Mouse (Mus musculus): ENCODE measurements around the gene Ace3. TPM values are rescaled to one million over a fixed set of nuclear protein-coding genes. Genes with fewer than 3 reads are reported as not detected.

The Ace3 gene
- polyA plus RNA-seq, 1 experiment from 2014 or later, result not detected

DNA sequence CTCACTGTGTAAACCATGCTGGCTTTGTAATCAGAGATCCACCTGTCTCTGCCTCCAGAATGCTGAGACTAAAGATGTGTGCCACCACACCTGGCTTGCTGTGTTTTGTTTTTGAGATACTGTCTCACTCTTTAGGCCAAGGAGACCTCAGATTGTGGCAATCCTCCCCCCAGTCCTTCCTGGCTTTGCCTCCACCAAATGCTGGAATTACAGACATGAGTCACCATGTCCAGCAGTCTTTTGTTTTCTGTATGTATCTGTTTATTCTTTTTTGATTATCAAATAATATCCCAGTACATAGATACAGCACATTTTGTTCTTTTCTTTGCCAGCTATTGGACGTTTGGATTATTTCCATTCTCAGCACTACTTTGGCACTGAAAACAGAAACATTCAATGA, 35.9 kb upstream of the Ace3 start:
- 39% methylated on average over 1 of the region's 1 CpGs for WGBS

DNA sequence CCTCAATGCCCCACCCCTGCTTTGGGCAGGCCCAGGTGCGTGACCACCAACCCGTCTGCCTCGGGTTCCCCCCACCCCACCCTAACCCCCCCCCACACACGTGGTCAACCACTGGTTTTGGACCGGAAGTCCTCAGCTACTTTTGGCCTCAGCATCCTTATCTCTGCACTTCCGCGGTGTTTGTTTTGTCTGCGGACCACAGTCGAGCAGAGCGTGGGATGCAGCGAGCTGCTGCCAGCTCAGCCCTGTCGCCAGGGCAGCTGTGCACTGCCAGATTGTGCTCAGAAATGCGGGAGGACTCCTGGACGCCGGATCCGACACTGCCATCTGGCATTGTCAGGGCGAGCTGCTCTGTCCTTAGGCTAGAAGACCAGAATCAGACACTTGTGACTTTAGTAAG, 35.1 kb upstream of the Ace3 start:
- WGBS, result 48% methylated on average over 17 of the region's 17 CpGs
- Histone ChIP-seq H3K36me3 (no peaks in the 10 kb centered on the region), H3K27me3 (no peaks in the 10 kb centered on the region), H3K4me1 (no peaks in the 10 kb centered on the region), H3K4me3 (replicated peaks) (no peak overlapping the region), H3K27ac (replicated peaks) (no peak overlapping the region), H3K9me3 (replicated peaks) (no peaks in the 10 kb centered on the region), H3K4me2 (replicated peaks) (no peak overlapping the region), H3K9ac (no peak overlapping the region)
- ATAC-seq (ENCODE audit: insufficient number of reproducible peaks, low FRiP score, low TSS enrichment, low read depth), result no peak

More for the DNA sequence above, 35.9 kb upstream of the Ace3 start:
- no peaks in the 10 kb centered on the region for H3K36me3 ChIP-seq
- peaks cover under 1% of the 10 kb centered on the region; the same call in 1 of the 2 replicates for H3K4me1 ChIP-seq
- no peak overlapping the region for H3K4me2 ChIP-seq (replicated peaks)
- no peak overlapping the region for H3K9ac ChIP-seq
- H3K9me3 ChIP-seq (replicated peaks), result no peaks in the 10 kb centered on the region
- H3K27ac ChIP-seq (replicated peaks), result no peak overlapping the region
- no peaks in the 10 kb centered on the region for H3K27me3 ChIP-seq
- H3K4me3 ChIP-seq (replicated peaks), result no peak overlapping the region
- ATAC-seq (ENCODE audit: insufficient number of reproducible peaks, low FRiP score, low TSS enrichment, low read depth), result no peak

DNA sequence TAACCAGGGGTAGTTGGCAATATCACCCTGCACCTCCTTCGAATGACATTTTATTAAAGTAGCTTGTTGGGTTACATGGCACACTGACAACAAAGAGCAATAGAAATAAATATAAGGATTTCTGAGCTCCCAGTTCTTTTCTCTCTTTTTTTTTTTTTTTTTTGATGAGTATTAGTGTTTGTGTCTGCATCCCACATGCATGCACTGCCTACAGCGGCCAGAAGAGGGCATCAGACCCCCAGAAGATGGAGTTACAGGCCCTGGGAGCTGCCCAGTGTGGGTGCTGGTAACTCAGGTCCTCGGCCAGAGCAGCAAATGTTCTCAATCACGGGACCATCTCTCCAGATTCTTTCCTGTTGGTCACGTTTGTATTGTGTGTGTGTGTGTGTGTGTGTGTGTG, 29.8 kb upstream of the Ace3 start:
- peaks cover 16% of the 10 kb centered on the region for H3K4me1 ChIP-seq
- no peak overlapping the region for H3K4me2 ChIP-seq (replicated peaks)
- H3K27me3 ChIP-seq, result peaks cover 34% of the 10 kb centered on the region
- H3K4me3 ChIP-seq (replicated peaks), result no peak overlapping the region
- H3K9me3 ChIP-seq (replicated peaks), result no peaks in the 10 kb centered on the region
- no peak for ATAC-seq (ENCODE audit: insufficient number of reproducible peaks, low FRiP score, low TSS enrichment, low read depth)
- H3K9ac ChIP-seq, result no peak overlapping the region
- H3K27ac ChIP-seq (replicated peaks), result no peak overlapping the region
- WGBS, result 64% methylated on average over 5 of the region's 5 CpGs
- no peaks in the 10 kb centered on the region for H3K36me3 ChIP-seq

GRCm38 (mm10) chr11:105966288-105966687, 28.2 kb upstream of the Ace3 start:
- no peaks in the 10 kb centered on the region for H3K36me3 ChIP-seq
- H3K4me1 ChIP-seq, result peaks cover 16% of the 10 kb centered on the region
- WGBS, result 71% methylated on average over 4 of the region's 4 CpGs
- H3K9ac ChIP-seq, result no peak overlapping the region
- no peak overlapping the region for H3K27ac ChIP-seq (replicated peaks)
- H3K27me3 ChIP-seq, result peaks cover 40% of the 10 kb centered on the region
- no peak overlapping the region for H3K4me3 ChIP-seq (replicated peaks)
- H3K9me3 ChIP-seq (replicated peaks), result no peaks in the 10 kb centered on the region
- no peak for ATAC-seq (ENCODE audit: insufficient number of reproducible peaks, low FRiP score, low TSS enrichment, low read depth)
- no peak overlapping the region for H3K4me2 ChIP-seq (replicated peaks)

- Histone ChIP-seq H3K4me1 (peaks cover 16% of the 10 kb centered on the region), H3K27me3 (peaks cover 40% of the 10 kb centered on the region), H3K27ac (replicated peaks) (no peak within 1 kb of the TSS), H3K4me2 (replicated peaks) (peak within 1 kb of the TSS; percentile 94), H3K9me3 (replicated peaks) (no peaks in the 10 kb centered on the region), H3K4me3 (replicated peaks) (peak within 1 kb of the TSS; percentile 48), H3K36me3 (no peaks in the 10 kb centered on the region), H3K9ac (peak within 1 kb of the TSS; percentile 10)
- under 1% methylated on average over 76 of the region's 76 CpGs for WGBS
- ATAC-seq (ENCODE audit: insufficient number of reproducible peaks, low FRiP score, low TSS enrichment, low read depth), result no peak; the same call in 1 of the 2 replicates
These were observed 26.5 kb upstream of the Ace3 start, which contains the start of gene Ace for GRCm38 (mm10) chr11:105967741-105968574. Ace (plus strand) TSS chr11:105967945.

DNA sequence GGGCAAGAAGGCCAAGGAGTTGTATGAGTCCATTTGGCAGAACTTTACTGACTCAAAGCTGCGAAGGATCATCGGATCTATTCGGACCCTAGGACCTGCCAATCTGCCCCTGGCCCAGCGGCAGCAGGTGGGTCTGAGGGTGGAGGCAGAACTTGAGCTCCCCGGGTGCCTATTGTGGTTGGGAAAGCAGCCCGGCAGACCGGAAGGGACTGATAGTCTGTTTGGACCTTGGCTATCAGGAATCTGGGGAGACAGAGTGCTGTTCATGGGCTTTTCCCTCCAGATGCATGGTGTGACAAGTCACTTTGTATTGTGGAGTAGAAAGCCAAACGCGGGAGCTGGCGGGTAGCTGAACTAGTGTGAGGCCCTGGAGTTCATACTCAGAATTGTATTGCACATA, 25.5 kb upstream of the Ace3 start:
- Histone ChIP-seq H3K9ac (no peak overlapping the region), H3K4me2 (replicated peaks) (0 out of 2 replicates have a peak overlapping the region, but pooled peaks have one; percentile 94), H3K4me3 (replicated peaks) (no peak overlapping the region), H3K27me3 (peaks cover 40% of the 10 kb centered on the region), H3K9me3 (replicated peaks) (no peaks in the 10 kb centered on the region), H3K4me1 (peaks cover 16% of the 10 kb centered on the region), H3K36me3 (no peaks in the 10 kb centered on the region), H3K27ac (replicated peaks) (no peak overlapping the region)
- WGBS, result 44% methylated on average over 10 of the region's 10 CpGs
- no peak for ATAC-seq (ENCODE audit: insufficient number of reproducible peaks, low FRiP score, low TSS enrichment, low read depth)

DNA sequence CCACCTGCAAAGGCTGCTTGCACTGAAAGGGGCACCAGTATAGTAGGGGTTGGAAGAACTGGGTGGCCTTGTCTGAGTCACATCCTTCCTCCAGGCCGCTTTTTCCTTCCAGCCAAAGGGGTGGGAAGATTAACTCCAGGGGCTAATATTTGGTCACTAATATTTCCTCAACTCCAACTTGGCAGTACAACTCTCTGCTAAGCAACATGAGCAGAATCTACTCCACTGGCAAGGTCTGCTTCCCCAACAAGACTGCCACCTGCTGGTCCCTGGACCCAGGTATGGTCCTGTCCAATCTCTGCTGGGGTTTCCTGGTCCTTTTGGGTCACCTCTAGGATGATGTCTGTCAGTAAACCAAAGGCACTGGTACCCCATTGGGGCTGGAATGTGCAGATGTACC, 25.0 kb upstream of the Ace3 start:
- Histone ChIP-seq H3K27me3 (peaks cover 40% of the 10 kb centered on the region), H3K4me3 (replicated peaks) (no peak overlapping the region), H3K4me1 (peaks cover 16% of the 10 kb centered on the region), H3K27ac (replicated peaks) (no peak overlapping the region), H3K9me3 (replicated peaks) (no peaks in the 10 kb centered on the region), H3K36me3 (no peaks in the 10 kb centered on the region), H3K4me2 (replicated peaks) (no peak overlapping the region), H3K9ac (no peak overlapping the region)
- 50% methylated on average over 1 of the region's 1 CpGs for WGBS
- ATAC-seq (ENCODE audit: insufficient number of reproducible peaks, low FRiP score, low TSS enrichment, low read depth), result no peak

DNA sequence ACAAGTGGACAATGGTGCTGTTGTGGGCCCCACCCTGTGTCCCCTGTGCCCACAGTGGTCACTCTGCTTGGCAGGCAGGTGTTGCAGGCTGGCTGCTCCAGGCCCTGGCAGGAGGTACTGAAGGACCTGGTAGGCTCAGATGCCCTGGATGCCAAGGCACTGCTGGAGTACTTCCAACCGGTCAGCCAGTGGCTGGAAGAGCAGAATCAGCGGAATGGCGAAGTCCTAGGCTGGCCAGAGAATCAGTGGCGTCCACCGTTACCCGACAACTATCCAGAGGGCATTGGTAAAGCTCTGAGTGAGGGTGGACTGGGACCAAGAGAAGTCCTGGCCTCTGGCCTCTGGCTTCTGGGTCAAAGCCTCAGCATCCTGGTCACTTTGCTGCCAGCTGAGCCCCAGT, 19.9 kb upstream of the Ace3 start:
- 90% methylated on average over 6 of the region's 6 CpGs for WGBS
- H3K9ac ChIP-seq, result no peak overlapping the region
- no peaks in the 10 kb centered on the region for H3K36me3 ChIP-seq
- H3K4me1 ChIP-seq, result no peaks in the 10 kb centered on the region
- no peaks in the 10 kb centered on the region for H3K9me3 ChIP-seq (replicated peaks)
- no peak overlapping the region for H3K4me3 ChIP-seq (replicated peaks)
- H3K4me2 ChIP-seq (replicated peaks), result no peak overlapping the region
- H3K27me3 ChIP-seq, result peaks cover 7% of the 10 kb centered on the region
- no peak overlapping the region for H3K27ac ChIP-seq (replicated peaks)
- ATAC-seq (ENCODE audit: insufficient number of reproducible peaks, low FRiP score, low TSS enrichment, low read depth), result no peak

DNA sequence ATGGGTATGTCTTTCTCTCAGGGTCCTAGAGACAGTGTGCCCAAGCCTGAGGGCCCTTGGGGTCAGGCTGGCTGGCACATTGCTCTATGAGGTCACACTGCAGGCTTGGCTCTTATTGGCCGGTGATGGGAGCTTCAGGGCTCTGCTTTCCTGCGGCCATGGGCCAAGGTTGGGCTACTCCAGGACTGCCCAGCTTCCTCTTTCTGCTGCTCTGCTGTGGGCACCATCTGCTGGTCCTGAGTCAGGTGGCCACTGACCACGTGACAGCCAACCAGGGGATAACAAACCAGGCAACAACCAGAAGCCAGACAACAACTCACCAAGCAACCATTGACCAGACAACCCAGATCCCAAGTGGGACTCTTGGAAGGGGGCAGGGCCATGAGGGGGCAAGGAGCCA, 19.4 kb upstream of the Ace3 start:
- Histone ChIP-seq H3K4me2 (replicated peaks) (no peak overlapping the region), H3K4me1 (no peaks in the 10 kb centered on the region), H3K4me3 (replicated peaks) (no peak overlapping the region), H3K36me3 (no peaks in the 10 kb centered on the region), H3K9ac (no peak overlapping the region), H3K27ac (replicated peaks) (no peak overlapping the region), H3K9me3 (replicated peaks) (no peaks in the 10 kb centered on the region), H3K27me3 (peaks cover 4% of the 10 kb centered on the region; the same call in 1 of the 2 replicates)
- WGBS, result 68% methylated on average over 3 of the region's 3 CpGs
- ATAC-seq (ENCODE audit: insufficient number of reproducible peaks, low FRiP score, low TSS enrichment, low read depth), result no peak

- H3K4me1 ChIP-seq, result no peaks in the 10 kb centered on the region
- no peaks in the 10 kb centered on the region for H3K9me3 ChIP-seq (replicated peaks)
- no peak for ATAC-seq (ENCODE audit: insufficient number of reproducible peaks, low FRiP score, low TSS enrichment, low read depth)
- no peak overlapping the region for H3K9ac ChIP-seq
- H3K36me3 ChIP-seq, result no peaks in the 10 kb centered on the region
- H3K4me2 ChIP-seq (replicated peaks), result no peak overlapping the region
- WGBS, result 91% methylated on average over 5 of the region's 5 CpGs
- no peak overlapping the region for H3K4me3 ChIP-seq (replicated peaks)
- H3K27ac ChIP-seq (replicated peaks), result no peak overlapping the region
- H3K27me3 ChIP-seq, result peaks cover 2% of the 10 kb centered on the region; the same call in 1 of the 2 replicates
These were observed 18.8 kb upstream of the Ace3 start for GRCm38 (mm10) chr11:105975636-105976035.

DNA sequence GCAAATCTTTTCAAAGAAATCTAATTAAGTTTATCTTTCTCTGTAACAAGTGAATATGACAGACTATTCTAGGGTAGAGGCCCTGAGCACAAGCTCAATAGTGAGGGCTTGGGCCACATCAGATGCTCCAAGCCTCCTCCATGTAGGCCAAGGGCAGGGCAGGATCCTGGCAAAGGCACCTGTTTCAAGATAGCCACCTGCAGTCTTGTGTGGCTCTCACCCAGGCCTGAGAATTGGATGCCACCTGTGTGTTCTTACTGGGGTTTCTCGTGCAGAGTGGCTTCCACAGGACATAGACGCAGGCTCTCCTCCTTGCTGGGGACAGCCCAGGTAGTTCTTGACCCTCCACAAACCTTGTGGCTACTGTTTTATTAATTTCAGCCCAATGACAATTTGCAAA, 16.2 kb upstream of the Ace3 start:
- no peaks in the 10 kb centered on the region for H3K36me3 ChIP-seq
- H3K27me3 ChIP-seq, result no peaks in the 10 kb centered on the region
- no peak overlapping the region for H3K9ac ChIP-seq
- no peak overlapping the region for H3K4me3 ChIP-seq (replicated peaks)
- H3K9me3 ChIP-seq (replicated peaks), result no peaks in the 10 kb centered on the region
- no peak overlapping the region for H3K27ac ChIP-seq (replicated peaks)
- no peaks in the 10 kb centered on the region for H3K4me1 ChIP-seq
- H3K4me2 ChIP-seq (replicated peaks), result no peak overlapping the region
- ATAC-seq (ENCODE audit: insufficient number of reproducible peaks, low FRiP score, low TSS enrichment, low read depth), result no peak
- 88% methylated on average over 2 of the region's 2 CpGs for WGBS

GRCm38 (mm10) chr11:105978634-105979033, 15.8 kb upstream of the Ace3 start:
- H3K9ac ChIP-seq, result no peak overlapping the region
- WGBS, result 65% methylated on average over 5 of the region's 5 CpGs
- H3K27ac ChIP-seq (replicated peaks), result no peak overlapping the region
- no peaks in the 10 kb centered on the region for H3K4me1 ChIP-seq
- no peak overlapping the region for H3K4me2 ChIP-seq (replicated peaks)
- H3K4me3 ChIP-seq (replicated peaks), result no peak overlapping the region
- ATAC-seq (ENCODE audit: insufficient number of reproducible peaks, low FRiP score, low TSS enrichment, low read depth), result no peak
- H3K36me3 ChIP-seq, result no peaks in the 10 kb centered on the region
- no peaks in the 10 kb centered on the region for H3K9me3 ChIP-seq (replicated peaks)
- no peaks in the 10 kb centered on the region for H3K27me3 ChIP-seq
